Mouse (Mus musculus) left cerebral cortex, adult 8-10 months (tissue): ENCODE data around the gene Slc43a1. TPM values are rescaled to one million over a fixed set of nuclear protein-coding genes. Genes with fewer than 3 reads are reported as not detected.
"Not testable (repeated sequence)": the region's sequence is repeated elsewhere in the genome, so short reads cannot be mapped to it uniquely, and the experiment has no call there.

ENCODE experiments used
- DNase-seq, 2 experiments: peaks; one replicate each; pipeline ENCODE4 v3.0.0; 2022; ENCODE audit warnings: low spot score in 2 of 2
- total RNA-seq, 4 experiments: library from RNA; stranded (reverse); gene quantifications; 2 replicates each; pipeline ENCODE4 v1.2.4; 2022

Gene Slc43a1
- total RNA-seq, 4 experiments from 2014 or later: 0.09 to 0.20 TPM; not detected in 2

DNA sequence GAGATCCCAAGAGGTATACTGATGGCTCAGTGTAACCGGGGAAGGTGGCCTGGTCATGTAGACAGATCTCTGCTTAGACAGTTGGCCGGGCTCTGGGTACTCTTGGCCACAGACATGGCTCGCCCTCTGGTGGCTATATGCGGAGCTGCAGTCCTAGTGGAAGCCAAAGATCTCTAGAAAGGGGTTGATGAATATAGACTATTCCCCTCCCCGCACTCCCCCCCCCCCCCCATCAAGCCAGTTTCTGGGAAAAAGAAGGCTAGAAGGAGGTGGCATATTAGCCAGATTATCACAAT lies 51.3 kb downstream of the Slc43a1 start:
- DNase-seq: peak in 1 of 2 experiments; percentile 64

DNA sequence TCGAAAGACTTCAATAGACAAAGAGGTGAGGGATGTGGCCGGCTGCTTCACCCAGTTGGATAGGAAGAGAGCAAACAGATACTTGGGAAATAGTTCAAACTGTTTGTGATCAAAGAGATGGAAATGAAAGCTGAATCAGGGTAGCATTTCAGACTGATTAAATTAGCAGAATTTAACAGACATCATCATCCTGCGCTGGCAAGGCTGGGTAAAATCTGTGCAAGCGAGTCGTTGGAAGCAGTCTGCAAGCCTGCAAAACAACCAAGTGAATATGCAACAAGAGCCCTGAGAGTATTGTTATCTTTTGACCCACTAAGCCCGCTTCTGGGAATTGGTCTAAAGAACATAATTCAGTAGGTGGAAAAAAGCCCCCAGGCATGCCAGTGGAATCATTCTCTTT lies 54.7 kb downstream of the Slc43a1 start:
- DNase-seq: no peak

DNA sequence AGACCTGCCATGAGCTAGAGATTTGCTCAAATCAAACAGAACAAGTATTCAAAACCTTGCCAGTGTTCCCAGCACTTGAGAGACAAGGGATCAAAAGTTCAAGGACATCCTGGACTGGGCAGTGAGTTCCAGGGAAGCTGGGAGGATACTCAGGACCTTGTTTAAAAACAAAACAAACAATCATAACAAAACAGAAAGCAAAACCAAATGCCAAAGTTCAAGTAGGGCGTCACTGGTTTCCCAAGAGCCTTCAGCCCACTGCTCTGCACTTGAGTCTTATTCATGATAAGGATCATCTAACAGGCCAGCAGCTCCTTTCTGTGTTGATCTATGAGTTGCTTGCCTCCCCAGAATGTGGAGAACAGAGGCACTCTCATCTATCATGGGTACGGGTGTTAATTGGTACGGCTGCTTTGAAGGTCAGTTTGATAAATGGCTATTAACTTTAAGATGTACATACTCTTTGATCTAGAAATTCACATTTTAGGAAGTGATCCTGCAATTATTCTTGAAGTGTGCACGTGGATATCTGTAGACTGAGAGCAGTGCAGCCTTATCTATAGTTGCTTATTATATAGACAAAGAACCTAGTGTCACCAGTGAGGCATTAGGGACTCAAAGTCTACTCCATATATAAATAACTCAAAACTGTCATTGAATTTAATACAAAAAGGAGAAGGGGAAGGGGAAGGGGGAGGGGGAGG lies 57.0 kb downstream of the Slc43a1 start:
- no peak for DNase-seq

GRCm38 (mm10) chr2:84896686-84897085 lies 58.0 kb downstream of the Slc43a1 start:
- DNase-seq: not testable (repeated sequence)

DNA sequence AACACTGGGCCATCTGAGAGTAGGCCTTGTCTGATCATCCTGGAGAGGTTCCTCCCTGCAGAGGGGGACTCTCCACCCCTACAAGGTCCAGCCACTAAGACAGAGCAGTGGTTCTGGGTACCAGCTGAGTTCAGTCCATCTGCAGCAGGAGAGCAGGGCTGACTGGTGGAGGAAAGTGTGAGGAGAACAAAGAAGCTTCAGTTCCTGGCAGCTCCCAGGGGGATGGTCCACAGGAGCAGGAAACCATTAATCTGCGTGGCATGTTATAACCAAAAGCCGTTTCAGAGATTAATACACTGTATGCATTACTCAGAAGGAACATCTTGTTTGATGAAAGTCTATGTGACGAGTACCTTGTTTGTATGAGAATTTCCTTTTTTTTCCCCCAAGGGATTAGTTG lies 74.1 kb downstream of the Slc43a1 start:
- no peak for DNase-seq

Other genes starting within 250 kb of the Slc43a1 start
- gene Ctnnd1, start 188.1 kb upstream of the Slc43a1 start, total RNA-seq: 10 to 100 TPM; 57.2 to 69.1 (median 60.0) TPM
- not detected for gene Btbd18, start 179.8 kb upstream of the Slc43a1 start, total RNA-seq
- 10 to 100 TPM; 31.1 to 43.1 (median 34.4) TPM for gene Selenoh, start 168.1 kb upstream of the Slc43a1 start, total RNA-seq
- gene Gm28635, start 160.8 kb upstream of the Slc43a1 start, total RNA-seq: 1 to 10 TPM in 1 of 4 experiments, not detected in 3; 3.6 TPM
- 10 to 100 TPM; 31.6 to 37.0 (median 32.9) TPM for gene Med19, start 160.4 kb upstream of the Slc43a1 start, total RNA-seq
- gene Tmx2, start 159.7 kb upstream of the Slc43a1 start, total RNA-seq: 100 to 1,000 TPM; 243 to 260 (median 256) TPM
- 10 to 100 TPM; 38.3 to 42.1 (median 40.2) TPM for gene Zdhhc5, start 123.7 kb upstream of the Slc43a1 start, total RNA-seq
- gene Clp1, start 111.5 kb upstream of the Slc43a1 start, total RNA-seq: 10 to 100 TPM in 2 of 4 experiments, 1 to 10 TPM in 2; 9.1 to 11.1 (median 10.3) TPM
- gene Ypel4, start 104.8 kb upstream of the Slc43a1 start, total RNA-seq: 10 to 100 TPM; 67.7 to 77.9 (median 74.4) TPM
- 1 to 10 TPM in 2 of 4 experiments, under 1 TPM in 2; 0.89 to 2.3 (median 1.3) TPM for gene Gm19426, start 95.2 kb upstream of the Slc43a1 start, total RNA-seq
- gene Serping1, start 63.4 kb upstream of the Slc43a1 start, total RNA-seq: 1 to 10 TPM; 6.6 to 9.6 (median 7.8) TPM
- gene Ube2l6, start 40.0 kb upstream of the Slc43a1 start, total RNA-seq: 1 to 10 TPM; 7.3 to 8.4 (median 7.6) TPM
- not detected for gene Smtnl1, start 16.2 kb upstream of the Slc43a1 start, total RNA-seq
- gene Timm10, start 11.9 kb upstream of the Slc43a1 start, total RNA-seq: 10 to 100 TPM; 45.2 to 52.3 (median 46.5) TPM
- gene Rtn4rl2, start 47.9 kb downstream of the Slc43a1 start, total RNA-seq: 10 to 100 TPM; 57.0 to 74.6 (median 70.2) TPM
- gene Slc43a3, start 97.7 kb downstream of the Slc43a1 start, total RNA-seq: 1 to 10 TPM in 3 of 4 experiments, under 1 TPM in 1; 0.49 to 1.2 (median 1.0) TPM
- gene Prg2, start 141.6 kb downstream of the Slc43a1 start, total RNA-seq: under 1 TPM in 1 of 4 experiments, not detected in 3; 0.61 TPM
- gene Prg3, start 149.4 kb downstream of the Slc43a1 start, total RNA-seq: not detected
- 100 to 1,000 TPM in 3 of 4 experiments, 10 to 100 TPM in 1; 99.9 to 112 (median 106) TPM for gene Ssrp1, start 198.4 kb downstream of the Slc43a1 start, total RNA-seq
- gene P2rx3, start 198.6 kb downstream of the Slc43a1 start, total RNA-seq: 1 to 10 TPM; 1.7 to 3.3 (median 2.3) TPM
- gene Tnks1bp1, start 209.2 kb downstream of the Slc43a1 start, total RNA-seq: 100 to 1,000 TPM in 3 of 4 experiments, 10 to 100 TPM in 1; 96.3 to 122 (median 110) TPM